Mouse (Mus musculus): ENCODE measurements around the gene Rbm12.

GRCm38 (mm10) chr2:156089799-156090198, 22.0 kb downstream of the Rbm12 start:
- TF ChIP-seq POLR2A (IDR thresholded peaks at IDR 0.05; ENCODE audit: low read depth, low read length) (no peak), CTCF (IDR thresholded peaks at IDR 0.05; ENCODE audit: extremely low read depth, insufficient read length, insufficient replicate concordance, low read depth, low read length) (no peak)

All from small intestine, adult 2 months (tissue).